Mouse (Mus musculus) monocyte, adult 2 months (primary cell): ENCODE results near the gene Actn2.

Experiments used
- DNase-seq, 2 experiments: peaks; one replicate each; pipeline ENCODE4 v3.0.0; 2022; ENCODE audit warnings: low spot score in 2 of 2, low read depth in 1 of 2

Gene Actn2

GRCm38 (mm10) chr13:12257391-12258380 is 82.9 kb downstream of the Actn2 start, which contains the start of gene Mtr:
Gene Mtr, minus strand, starts transcription at chr13:12258113.
- DNase-seq, result peak; percentile 75 to 84

GRCm38 (mm10) chr13:12256871-12257390 is 83.6 kb downstream of the Actn2 start:
- no peak for DNase-seq

- DNase-seq, result no peak
These were observed 84.5 kb downstream of the Actn2 start for GRCm38 (mm10) chr13:12255911-12256705.

- DNase-seq, result no peak
These were observed 90.1 kb downstream of the Actn2 start for GRCm38 (mm10) chr13:12250496-12250895.

- DNase-seq, result no peak
These were observed 91.2 kb downstream of the Actn2 start for GRCm38 (mm10) chr13:12249195-12249898.

GRCm38 (mm10) chr13:12245938-12246337 is 94.6 kb downstream of the Actn2 start:
- DNase-seq, result no peak

- DNase-seq, result no peak
These were observed 96.6 kb downstream of the Actn2 start for GRCm38 (mm10) chr13:12243991-12244390.

- no peak for DNase-seq
These were observed 108.4 kb downstream of the Actn2 start for GRCm38 (mm10) chr13:12232141-12232540.

- no peak for DNase-seq
These were observed 112.3 kb downstream of the Actn2 start for GRCm38 (mm10) chr13:12228248-12228647.

GRCm38 (mm10) chr13:12227606-12228005 is 113.0 kb downstream of the Actn2 start:
- no peak for DNase-seq
